Mouse (Mus musculus) bone marrow macrophage, adult 2 months (primary cell): Measurements from ENCODE around the gene Pdia2.

ENCODE experiments used
- CTCF ChIP-seq: IDR thresholded peaks from 2 replicates; pipeline ENCODE4 v1.5.1; 2012; ENCODE audit warnings: low read depth, mild to moderate bottlenecking, low read length, moderate library complexity
- POLR2A ChIP-seq: IDR thresholded peaks from 2 replicates; pipeline ENCODE4 v1.6.1; 2012; ENCODE audit warnings: mild to moderate bottlenecking, low read depth, low read length, borderline replicate concordance

DNA sequence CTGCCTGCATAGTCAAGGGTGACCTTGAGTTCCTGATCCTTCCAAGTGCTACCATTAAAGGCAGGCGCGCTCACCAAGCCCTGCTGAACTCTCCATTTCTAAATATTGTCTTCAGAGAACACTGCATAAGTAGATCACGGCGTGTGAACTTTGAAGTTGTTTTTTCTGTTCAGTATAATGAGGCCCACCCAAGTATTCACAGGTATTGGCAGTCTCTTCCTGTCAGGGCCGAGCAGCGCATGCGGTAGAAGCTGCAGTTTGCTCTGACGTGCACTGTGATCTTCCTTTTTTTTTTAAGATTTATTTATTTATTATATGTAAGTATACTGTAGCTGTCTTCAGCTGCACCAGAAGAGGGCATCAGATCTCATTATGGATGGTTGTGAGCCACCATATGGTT, 35.5 kb upstream of the Pdia2 start:
- TF ChIP-seq POLR2A, result no peak
- no peak for TF ChIP-seq CTCF
